Mouse (Mus musculus): ENCODE data around the gene Gnb1l. TPM values are rescaled to one million over a fixed set of nuclear protein-coding genes. Genes with fewer than 3 reads are reported as not detected.

Gene Gnb1l
- polyA plus RNA-seq (2016; fragmentation: Nextera tagmentation; extraction: Ambion mirVana), result 16.8 and 19.5 TPM in 2 replicates

DNA sequence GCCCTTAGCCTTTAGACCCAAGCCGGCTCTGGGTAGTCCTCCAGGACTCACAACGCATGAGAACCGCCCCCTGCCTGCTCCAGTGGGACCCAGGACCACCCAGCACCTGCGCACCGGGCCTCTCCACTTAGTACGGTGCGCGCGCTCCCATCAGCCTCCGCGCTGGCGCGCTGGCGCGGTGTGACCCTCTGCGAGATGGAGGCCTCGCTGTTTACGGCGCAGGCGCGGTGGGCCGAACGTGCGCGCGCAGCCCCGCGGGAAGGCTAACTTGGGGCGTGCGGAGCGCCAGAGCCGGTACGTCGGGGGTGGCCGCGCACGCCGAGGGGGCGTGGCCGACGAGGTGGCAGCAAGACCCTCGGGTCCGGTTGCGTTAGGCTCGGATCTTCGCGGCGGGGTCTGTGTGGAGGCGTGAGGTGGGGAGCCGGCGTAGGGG lies at the start of gene Gnb1l, which contains the start of gene Rtl10:
Gene Gnb1l (plus strand): TSS at position 156 of the 433 bp plus-strand sequence.
Gene Rtl10 (plus strand): TSS at position 344 of the 433 bp plus-strand sequence.
- Histone ChIP-seq H3K27me3 (ENCODE audit: insufficient read depth, poor library complexity, severe bottlenecking) (no peaks in the 10 kb centered on the region), H3K36me3 (peaks cover 22% of the 10 kb centered on the region), H3K4me1 (replicated peaks) (peaks cover 28% of the 10 kb centered on the region), H3K27ac (peak within 1 kb of the TSS; percentile 95), H3K4me3 (peak within 1 kb of the TSS; percentile 84), H3K9me3 (no peaks in the 10 kb centered on the region)
- peak; percentile 98 for DNase-seq (ENCODE audit: low spot score)
- under 1% methylated on average over 51 of the region's 51 CpGs for WGBS

DNA sequence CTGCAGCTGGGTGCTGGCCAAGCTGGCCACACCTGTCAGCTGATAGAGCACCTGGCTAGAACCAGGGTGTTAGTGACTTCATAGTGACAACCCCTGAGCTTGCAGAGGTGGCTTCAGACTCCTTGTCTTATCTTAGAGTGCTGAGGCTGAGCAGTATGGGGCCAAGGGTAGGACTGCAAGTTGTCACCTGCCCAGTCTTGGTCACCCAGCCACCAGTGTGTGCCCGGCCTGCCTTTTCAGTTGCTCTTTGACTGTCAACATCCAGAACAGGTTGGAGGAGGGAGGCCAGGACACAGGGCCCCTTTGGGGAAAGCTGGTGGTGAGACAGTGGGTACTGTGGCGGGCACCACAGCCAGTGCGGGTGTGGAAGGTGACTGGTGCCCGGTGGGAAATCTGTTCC lies 49.5 kb upstream of the Gnb1l start:
- 95% methylated on average over 4 of the region's 4 CpGs for WGBS
- no peaks in the 10 kb centered on the region for H3K9me3 ChIP-seq
- peaks cover 24% of the 10 kb centered on the region for H3K4me1 ChIP-seq (replicated peaks)
- H3K27ac ChIP-seq, result no peak overlapping the region
- H3K4me3 ChIP-seq, result no peak overlapping the region
- H3K27me3 ChIP-seq (ENCODE audit: insufficient read depth, poor library complexity, severe bottlenecking), result 0 out of 2 replicates have a peak, but pooled peaks cover 6% of the 10 kb centered on the region
- no peak for DNase-seq (ENCODE audit: low spot score)
- H3K36me3 ChIP-seq, result peaks cover 22% of the 10 kb centered on the region

DNA sequence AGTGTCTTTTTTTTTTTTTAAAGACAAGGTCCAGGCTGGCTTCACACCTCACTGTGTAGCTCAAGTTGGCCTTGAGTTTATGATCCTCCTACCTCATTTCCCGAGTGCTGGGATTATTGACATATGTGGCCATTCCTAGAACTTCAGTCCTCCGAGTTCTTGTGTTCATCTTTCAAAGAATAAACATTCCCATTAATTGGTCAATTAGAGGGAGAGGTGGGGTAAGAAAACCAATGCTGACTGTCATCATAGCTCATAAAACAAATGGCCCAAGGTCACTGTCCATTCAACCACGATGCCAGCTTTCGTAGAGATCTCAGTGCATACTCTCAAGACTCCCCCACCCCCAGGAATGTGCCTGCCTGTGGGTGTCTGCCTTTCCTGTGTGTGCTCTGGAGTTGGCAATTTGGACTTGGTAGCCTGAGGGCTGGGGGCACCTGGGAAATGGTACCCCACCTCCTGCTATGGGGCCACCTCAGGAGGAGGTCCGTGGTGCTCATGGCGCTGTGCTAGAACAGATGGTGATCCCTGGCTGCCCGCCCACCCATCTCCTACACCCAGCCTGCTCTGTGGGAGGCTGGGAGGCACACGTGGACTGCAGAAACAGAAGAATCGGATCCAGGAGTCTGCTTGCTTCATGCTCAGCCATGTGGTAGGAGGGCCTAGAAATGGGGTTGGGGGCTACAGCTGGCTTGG lies 46.9 kb upstream of the Gnb1l start:
- no peaks in the 10 kb centered on the region for H3K9me3 ChIP-seq
- peaks cover 41% of the 10 kb centered on the region for H3K4me1 ChIP-seq (replicated peaks)
- DNase-seq (ENCODE audit: low spot score), result no peak
- peaks cover 27% of the 10 kb centered on the region for H3K27me3 ChIP-seq (ENCODE audit: insufficient read depth, poor library complexity, severe bottlenecking)
- 68% methylated on average over 9 of the region's 9 CpGs for WGBS
- H3K36me3 ChIP-seq, result peaks cover 27% of the 10 kb centered on the region
- H3K27ac ChIP-seq, result no peak overlapping the region
- no peak overlapping the region for H3K4me3 ChIP-seq

DNA sequence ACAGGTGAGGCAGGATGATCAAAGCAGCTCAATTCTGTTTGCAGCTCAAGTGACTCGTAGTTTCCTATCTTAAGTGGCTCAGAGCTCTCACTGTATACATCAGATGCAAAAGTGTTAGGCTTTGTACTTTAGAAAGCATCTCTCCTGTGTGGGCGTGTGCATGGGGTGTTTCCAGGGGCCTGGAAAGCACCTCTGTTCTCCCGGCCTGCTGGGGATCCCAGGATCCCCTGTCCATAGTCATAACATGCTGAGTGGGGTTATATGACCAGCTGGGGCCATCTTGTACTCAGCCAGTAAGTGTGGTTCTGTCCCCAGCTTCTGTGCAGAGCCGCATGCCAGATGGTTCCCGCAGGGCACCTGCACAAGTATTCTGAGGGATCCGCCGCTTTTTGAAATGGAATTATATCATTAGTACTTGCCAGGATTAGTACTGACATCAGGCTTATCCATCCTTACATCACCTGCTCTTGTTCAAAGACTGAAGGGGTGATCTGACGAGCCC lies 46.1 kb upstream of the Gnb1l start:
- no peak overlapping the region for H3K4me3 ChIP-seq
- no peaks in the 10 kb centered on the region for H3K9me3 ChIP-seq
- H3K27ac ChIP-seq, result no peak overlapping the region
- 86% methylated on average over 8 of the region's 8 CpGs for WGBS
- peaks cover 35% of the 10 kb centered on the region for H3K36me3 ChIP-seq
- DNase-seq (ENCODE audit: low spot score), result no peak
- H3K27me3 ChIP-seq (ENCODE audit: insufficient read depth, poor library complexity, severe bottlenecking), result peaks cover 35% of the 10 kb centered on the region
- H3K4me1 ChIP-seq (replicated peaks), result peaks cover 41% of the 10 kb centered on the region

DNA sequence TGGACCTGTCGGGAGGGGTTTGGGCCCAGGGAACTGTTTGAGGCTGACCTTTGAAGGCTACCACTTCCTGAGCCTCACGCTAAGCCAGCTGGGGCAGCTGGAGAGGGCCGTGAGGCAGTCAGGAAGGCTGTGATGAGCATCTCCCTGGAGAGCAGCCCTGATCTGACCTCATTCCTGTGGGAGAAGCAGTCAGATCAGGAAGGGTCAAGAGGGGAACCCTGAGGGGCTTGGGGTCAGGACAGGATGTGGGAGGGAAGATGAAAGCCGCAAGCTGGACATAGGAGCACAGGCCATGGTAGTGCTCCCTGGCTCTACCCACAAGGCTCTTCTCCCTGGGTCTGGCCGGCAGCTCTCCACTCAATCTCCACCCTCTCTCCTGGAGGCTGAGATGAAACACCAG lies 44.7 kb upstream of the Gnb1l start:
- DNase-seq (ENCODE audit: low spot score), result peak; percentile 64
- no peaks in the 10 kb centered on the region for H3K9me3 ChIP-seq
- no peak overlapping the region for H3K4me3 ChIP-seq
- H3K36me3 ChIP-seq, result peaks cover 42% of the 10 kb centered on the region
- H3K4me1 ChIP-seq (replicated peaks), result peaks cover 48% of the 10 kb centered on the region
- WGBS, result 32% methylated on average over 5 of the region's 5 CpGs
- H3K27ac ChIP-seq, result peak overlapping the region; percentile 5
- peaks cover 45% of the 10 kb centered on the region for H3K27me3 ChIP-seq (ENCODE audit: insufficient read depth, poor library complexity, severe bottlenecking)

DNA sequence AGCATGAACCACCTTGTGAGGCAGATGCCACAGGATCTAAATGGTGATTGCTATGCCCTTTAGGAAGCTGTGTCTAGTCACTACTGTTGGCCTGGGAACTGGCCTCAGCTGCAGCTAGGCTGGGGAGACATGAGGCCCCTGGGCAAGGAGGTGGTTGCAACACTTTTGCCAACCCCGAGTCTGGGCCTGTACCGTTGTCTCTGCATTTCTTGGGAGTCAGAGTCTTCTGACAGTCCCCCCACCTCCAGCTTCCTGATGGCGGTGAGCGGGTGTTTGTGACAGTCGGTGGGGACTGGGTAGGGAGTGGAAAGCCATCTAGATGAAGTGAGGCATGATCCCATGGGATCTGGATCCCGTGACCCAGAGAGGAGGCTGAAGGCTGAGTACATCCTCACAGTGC lies 43.1 kb upstream of the Gnb1l start:
- peaks cover 36% of the 10 kb centered on the region for H3K36me3 ChIP-seq
- WGBS, result 90% methylated on average over 6 of the region's 6 CpGs
- no peak for DNase-seq (ENCODE audit: low spot score)

DNA sequence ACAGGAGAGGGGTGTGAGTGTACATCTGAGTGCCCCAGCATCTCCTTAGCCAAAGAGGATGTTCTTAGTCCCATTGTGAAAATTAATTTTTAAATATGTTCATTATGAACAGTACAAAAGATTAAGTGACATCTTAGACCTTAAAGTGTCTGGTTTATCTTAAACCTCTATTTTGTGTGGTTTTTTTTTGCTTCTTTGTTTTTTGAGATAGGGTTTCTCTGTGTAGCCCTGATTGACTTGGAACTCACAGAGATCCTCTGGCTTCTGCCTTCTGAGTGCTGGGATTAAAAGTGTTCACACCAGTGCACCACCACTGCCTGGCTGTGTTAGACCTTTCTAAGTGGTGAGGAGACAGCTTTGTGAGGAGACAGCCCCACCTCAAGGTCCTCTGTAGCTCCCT lies 39.9 kb upstream of the Gnb1l start:
- peaks cover 74% of the 10 kb centered on the region for H3K27me3 ChIP-seq (ENCODE audit: insufficient read depth, poor library complexity, severe bottlenecking)
- no peak overlapping the region for H3K4me3 ChIP-seq
- peaks cover 64% of the 10 kb centered on the region for H3K4me1 ChIP-seq (replicated peaks)
- no peaks in the 10 kb centered on the region for H3K9me3 ChIP-seq
- H3K27ac ChIP-seq, result peak overlapping the region; percentile 67; the same call in 1 of the 2 replicates
- H3K36me3 ChIP-seq, result peaks cover 32% of the 10 kb centered on the region
- DNase-seq (ENCODE audit: low spot score), result no peak

More for the DNA sequence above, 43.1 kb upstream of the Gnb1l start:
- Histone ChIP-seq H3K4me3 (no peak overlapping the region), H3K9me3 (no peaks in the 10 kb centered on the region), H3K27me3 (ENCODE audit: insufficient read depth, poor library complexity, severe bottlenecking) (peaks cover 48% of the 10 kb centered on the region), H3K27ac (no peak overlapping the region), H3K4me1 (replicated peaks) (peaks cover 64% of the 10 kb centered on the region)

DNA sequence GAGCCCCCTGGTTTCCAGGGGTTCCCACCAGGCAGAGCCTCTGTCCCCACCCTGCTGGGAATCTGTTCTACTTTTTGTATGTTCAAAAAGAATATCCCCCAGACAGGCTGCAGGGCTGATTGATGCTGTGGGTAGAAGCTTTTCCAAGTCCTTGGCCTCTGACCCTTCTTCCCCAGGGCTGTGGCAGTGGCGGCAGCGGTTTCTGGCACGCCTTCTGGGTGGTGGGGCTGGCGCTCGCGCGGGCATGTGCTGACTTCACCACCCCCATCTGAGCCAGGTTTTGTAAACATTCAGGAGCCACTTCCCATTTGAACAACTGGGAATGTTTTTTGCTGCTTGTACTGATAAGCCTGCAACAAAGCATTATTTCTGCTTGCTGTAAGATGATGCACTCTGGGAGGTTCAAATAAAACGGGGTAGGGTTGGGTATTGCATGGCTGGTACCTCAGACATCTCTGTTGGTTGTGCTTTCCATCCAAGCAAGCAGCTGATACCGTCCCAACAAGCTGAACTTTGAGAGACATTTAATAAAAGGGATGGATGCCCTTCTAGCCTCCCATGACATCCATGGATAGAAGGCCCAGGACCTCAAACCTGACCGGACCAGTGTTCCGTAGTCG lies 39.1 kb upstream of the Gnb1l start:
- peaks cover 57% of the 10 kb centered on the region for H3K4me1 ChIP-seq (replicated peaks)
- H3K27me3 ChIP-seq (ENCODE audit: insufficient read depth, poor library complexity, severe bottlenecking), result peaks cover 79% of the 10 kb centered on the region
- peak; percentile 47 for DNase-seq (ENCODE audit: low spot score)
- H3K9me3 ChIP-seq, result no peaks in the 10 kb centered on the region
- H3K36me3 ChIP-seq, result peaks cover 30% of the 10 kb centered on the region
- 8% methylated on average over 12 of the region's 12 CpGs for WGBS
- peak overlapping the region; percentile 73 for H3K27ac ChIP-seq
- H3K4me3 ChIP-seq, result peak overlapping the region; percentile 10

DNA sequence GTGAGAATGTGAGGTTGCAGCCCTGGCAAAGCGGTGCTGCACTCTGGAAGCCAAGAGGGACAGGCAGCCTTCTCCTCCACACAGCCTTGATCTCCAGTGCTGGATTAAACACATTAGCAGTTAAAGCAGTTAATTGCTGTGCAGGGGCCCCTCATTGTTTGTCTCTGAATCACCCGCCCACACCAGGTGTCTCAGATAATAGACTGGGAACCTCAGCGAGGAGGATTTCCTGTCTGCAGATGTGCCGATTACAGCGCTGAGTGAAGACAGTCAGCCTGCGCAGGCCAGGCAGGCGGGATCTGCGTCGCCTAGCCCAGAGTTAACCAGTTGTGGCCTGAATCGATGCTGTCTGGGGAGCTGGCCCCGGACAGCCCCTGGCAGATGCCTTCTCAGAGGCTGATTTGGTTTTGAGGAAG lies 38.5 kb upstream of the Gnb1l start:
- peak overlapping the region; percentile 73 for H3K27ac ChIP-seq
- H3K4me3 ChIP-seq, result peak overlapping the region; percentile 10
- peak; percentile 65 for DNase-seq (ENCODE audit: low spot score)
- WGBS, result 3% methylated on average over 11 of the region's 11 CpGs
- peaks cover 53% of the 10 kb centered on the region for H3K4me1 ChIP-seq (replicated peaks)
- peaks cover 26% of the 10 kb centered on the region for H3K36me3 ChIP-seq
- peaks cover 79% of the 10 kb centered on the region for H3K27me3 ChIP-seq (ENCODE audit: insufficient read depth, poor library complexity, severe bottlenecking)
- H3K9me3 ChIP-seq, result no peaks in the 10 kb centered on the region

DNA sequence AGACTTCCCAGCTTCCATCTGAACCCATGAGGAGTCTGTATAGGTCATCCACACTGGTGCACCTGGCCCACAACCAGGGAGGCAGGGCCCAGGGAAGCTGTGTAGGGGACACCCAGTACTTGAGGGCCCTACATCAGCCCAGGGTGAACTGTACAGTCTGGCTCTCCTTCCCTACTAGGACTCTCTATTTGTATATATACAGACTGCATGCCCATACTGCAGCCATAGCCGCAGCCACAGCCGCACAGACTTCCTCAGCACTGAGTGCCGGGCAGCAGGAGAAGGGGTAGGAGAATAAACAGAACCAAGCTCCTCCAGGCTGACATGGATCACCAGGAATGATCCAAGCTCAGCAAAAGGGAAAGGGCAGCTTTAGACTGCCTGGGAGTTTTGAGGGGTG lies 37.7 kb upstream of the Gnb1l start:
- WGBS, result 90% methylated on average over 3 of the region's 3 CpGs
- Histone ChIP-seq H3K27me3 (ENCODE audit: insufficient read depth, poor library complexity, severe bottlenecking) (peaks cover 70% of the 10 kb centered on the region), H3K4me1 (replicated peaks) (peaks cover 44% of the 10 kb centered on the region), H3K9me3 (no peaks in the 10 kb centered on the region), H3K4me3 (no peak overlapping the region), H3K27ac (peak overlapping the region; percentile 73; the same call in 1 of the 2 replicates), H3K36me3 (peaks cover 22% of the 10 kb centered on the region)
- no peak for DNase-seq (ENCODE audit: low spot score)

DNA sequence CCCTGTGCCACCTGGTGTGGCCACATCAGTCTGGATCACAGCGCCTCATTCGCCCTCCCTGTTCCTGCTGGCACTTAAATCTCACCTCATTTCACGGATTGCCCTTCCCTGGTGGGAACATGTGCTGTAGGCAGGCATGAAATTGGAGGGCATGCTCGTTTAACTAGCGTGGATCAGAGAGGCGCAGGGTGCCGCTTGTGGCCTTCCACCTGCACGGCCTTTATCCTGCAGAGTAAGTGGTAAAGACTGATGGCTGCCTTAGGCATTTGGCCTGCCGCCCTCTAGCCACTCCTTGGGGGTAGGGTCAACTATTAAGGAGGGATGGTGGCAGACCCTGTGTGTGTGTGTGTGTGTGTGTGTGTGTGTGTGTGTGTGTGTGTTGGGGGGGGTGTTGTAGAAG lies 36.5 kb upstream of the Gnb1l start:
- Histone ChIP-seq H3K27me3 (ENCODE audit: insufficient read depth, poor library complexity, severe bottlenecking) (peaks cover 60% of the 10 kb centered on the region), H3K4me1 (replicated peaks) (peaks cover 44% of the 10 kb centered on the region), H3K36me3 (peaks cover 11% of the 10 kb centered on the region), H3K4me3 (no peak overlapping the region), H3K27ac (no peak overlapping the region), H3K9me3 (no peaks in the 10 kb centered on the region)
- no peak for DNase-seq (ENCODE audit: low spot score)
- 60% methylated on average over 9 of the region's 9 CpGs for WGBS

DNA sequence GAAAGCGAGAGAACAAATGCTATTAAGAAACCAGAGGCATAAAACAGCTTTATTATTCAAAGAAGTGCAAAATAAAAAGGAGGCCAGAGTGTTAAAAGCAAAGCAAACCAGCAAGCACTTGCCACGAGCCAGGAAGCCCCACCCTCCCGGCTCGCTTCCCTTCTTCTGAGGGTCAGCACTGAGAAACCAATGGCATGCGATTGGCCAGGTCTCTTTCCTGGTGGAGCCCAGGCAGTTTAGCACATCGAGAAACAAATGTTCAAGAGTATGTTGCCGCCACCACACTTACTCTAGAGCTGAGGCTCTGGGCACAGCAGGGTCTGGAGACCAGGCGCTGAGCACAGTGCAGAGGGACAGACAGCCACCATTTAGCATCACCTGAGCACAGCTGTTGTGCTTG lies 35.9 kb upstream of the Gnb1l start:
- 56% methylated on average over 8 of the region's 8 CpGs for WGBS
- peaks cover 44% of the 10 kb centered on the region for H3K4me1 ChIP-seq (replicated peaks)

DNA sequence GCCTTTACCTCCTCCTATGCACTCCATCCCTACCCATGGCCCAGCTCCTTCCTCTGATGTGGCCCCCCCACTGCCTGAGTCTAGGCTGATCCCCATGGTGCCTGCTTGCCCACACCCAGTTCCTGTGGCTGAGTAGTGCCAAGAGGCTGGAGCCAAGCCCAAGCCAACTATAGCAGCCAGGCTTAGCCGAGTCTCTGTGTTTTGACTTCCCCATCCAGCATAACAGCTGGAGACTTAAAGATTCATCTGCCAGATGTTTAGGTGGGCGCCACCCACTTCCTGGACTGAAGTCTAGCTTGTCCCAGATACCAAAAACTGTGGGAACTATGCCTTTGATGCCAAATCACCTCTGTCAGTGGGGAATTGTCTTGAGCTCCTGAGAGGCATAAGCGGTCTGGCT lies 34.2 kb upstream of the Gnb1l start:
- Histone ChIP-seq H3K4me1 (replicated peaks) (peaks cover 31% of the 10 kb centered on the region), H3K36me3 (peaks cover 6% of the 10 kb centered on the region; the same call in 1 of the 2 replicates), H3K4me3 (no peak overlapping the region), H3K9me3 (no peaks in the 10 kb centered on the region), H3K27me3 (ENCODE audit: insufficient read depth, poor library complexity, severe bottlenecking) (peaks cover 46% of the 10 kb centered on the region), H3K27ac (no peak overlapping the region; the same call in 1 of the 2 replicates)
- WGBS, result 71% methylated on average over 3 of the region's 3 CpGs
- DNase-seq (ENCODE audit: low spot score), result no peak

More for the DNA sequence above, 35.9 kb upstream of the Gnb1l start:
- no peak overlapping the region for H3K27ac ChIP-seq
- H3K9me3 ChIP-seq, result no peaks in the 10 kb centered on the region
- DNase-seq (ENCODE audit: low spot score), result no peak
- peaks cover 5% of the 10 kb centered on the region; the same call in 1 of the 2 replicates for H3K36me3 ChIP-seq
- H3K27me3 ChIP-seq (ENCODE audit: insufficient read depth, poor library complexity, severe bottlenecking), result peaks cover 54% of the 10 kb centered on the region
- no peak overlapping the region for H3K4me3 ChIP-seq

All from hindbrain, embryonic 10.5 days (tissue).